Mouse (Mus musculus) G1E (cell line): ENCODE measurements around the gene Diexf.

Experiments used
- CTCF ChIP-seq: IDR thresholded peaks from 2 replicates; pipeline ENCODE4 v1.5.1; 2012; ENCODE audit warnings: low read depth, low read length, inconsistent platforms, mixed read lengths
- GATA1 ChIP-seq: IDR thresholded peaks from 2 replicates; pipeline ENCODE4 v1.6.1; 2012; ENCODE audit warnings: borderline replicate concordance, low read length, inconsistent platforms, mixed read lengths
- GATA2 ChIP-seq: IDR thresholded peaks from 2 replicates; pipeline ENCODE4 v1.6.1; 2012; ENCODE audit warnings: low read depth, low read length, inconsistent platforms, borderline replicate concordance
- TAL1 ChIP-seq: conservative IDR thresholded peaks from 2 replicates; pipeline ENCODE4 v1.6.1; 2012; ENCODE audit warnings: low read depth, low read length, inconsistent platforms, mixed read lengths

DNA sequence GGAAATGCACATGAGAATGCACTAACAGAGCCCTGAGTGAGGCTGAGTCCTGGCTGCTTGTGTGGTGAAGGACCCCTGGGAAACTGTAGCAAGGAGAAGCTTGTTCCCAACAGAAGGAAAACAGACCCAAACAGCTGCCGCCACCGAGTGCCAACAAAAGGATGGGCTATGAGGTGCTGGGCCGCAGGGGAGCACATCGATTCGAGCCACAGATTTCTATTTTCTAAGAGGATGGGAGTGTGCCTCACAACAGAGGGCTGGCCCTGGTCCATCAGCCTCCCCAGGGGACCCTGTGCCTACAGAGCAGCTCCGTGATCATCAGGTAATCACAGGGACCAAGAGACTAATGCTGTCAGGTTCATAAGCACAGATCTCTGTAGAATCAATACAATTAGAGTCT is 40.9 kb downstream of the Diexf start:
- no peak for TF ChIP-seq CTCF
- no peak for TF ChIP-seq GATA2
- TF ChIP-seq GATA1 = no peak
- no peak for TF ChIP-seq TAL1
